In genomic region chr5:132633198-132633884, GRCm38 (mm10) we compare ENCODE assay signal across 11 mouse cellular contexts.
DNase-seq lines count a peak whose midpoint lies in the region; ATAC-seq and TF ChIP-seq lines count a peak whose summit lies in the region.
"Had no signal": no experiment of that assay in that cellular context is flagged by ENCODE, and none has a peak within 500 bp of the region (broad histone marks: within the 10 kb centered on the region; RNA-seq: fewer than 3 reads in every experiment).

No protein-coding gene starts in this region.

- TF ChIP-seq CTCF in kidney, adult 2 months (conservative IDR thresholded peaks at IDR 0.05; ENCODE audit: insufficient read depth, insufficient read length, low read depth, low read length) = no peak

- no peak overlapping the region for H3K4me3 ChIP-seq in kidney, adult 2 months (ENCODE audit: insufficient read depth, low read depth, low read length)
- no peak overlapping the region for H3K4me3 ChIP-seq in intestine, embryonic 15.5 days (replicated peaks)
- H3K4me3 ChIP-seq: embryonic facial prominence, embryonic 15.5 days; heart, embryonic 13.5 days had no signal

- peak; percentile 10 to 55 for DNase-seq in adrenal gland, adult (ENCODE audit: inconsistent age in 2 of 2, low spot score in 1 of 2)
- no peak for DNase-seq in adrenal gland, postnatal 4 days (ENCODE audit: low spot score in 2 of 2)
- DNase-seq in kidney, adult 2 months = peak; percentile 12
- no peak for DNase-seq in kidney, adult 9 months
- DNase-seq in ovary, postnatal 36 days (ENCODE audit: low spot score) = peak; percentile 11
- no peak for DNase-seq in ovary, postnatal 10 days (ENCODE audit: low spot score)
- peak; percentile 17 for DNase-seq in testis, postnatal 14 days (ENCODE audit: low spot score)
- DNase-seq: retina, postnatal 1 day had no signal

- no peaks in the 10 kb centered on the region for H3K36me3 ChIP-seq in kidney, adult 2 months (ENCODE audit: control insufficient read depth, insufficient read depth, low read length)
- no peaks in the 10 kb centered on the region for H3K36me3 ChIP-seq in intestine, embryonic 15.5 days
- H3K36me3 ChIP-seq: embryonic facial prominence, embryonic 15.5 days; heart, embryonic 13.5 days had no signal

- no peak overlapping the region for H3K4me2 ChIP-seq in intestine, embryonic 15.5 days (replicated peaks)
- H3K4me2 ChIP-seq: embryonic facial prominence, embryonic 15.5 days; heart, embryonic 13.5 days had no signal

- no peaks in the 10 kb centered on the region for H3K4me1 ChIP-seq in kidney, adult 2 months (ENCODE audit: control insufficient read depth, insufficient read depth, low read length)
- no peaks in the 10 kb centered on the region for H3K4me1 ChIP-seq in intestine, embryonic 15.5 days (replicated peaks)
- H3K4me1 ChIP-seq: embryonic facial prominence, embryonic 15.5 days had no signal

- H3K9me3 ChIP-seq in intestine, embryonic 15.5 days = no peaks in the 10 kb centered on the region

- H3K27ac ChIP-seq in kidney, adult 2 months (ENCODE audit: insufficient read depth, low read depth, low read length) = no peak overlapping the region
- H3K27ac ChIP-seq in intestine, embryonic 15.5 days = no peak overlapping the region
- H3K27ac ChIP-seq: embryonic facial prominence, embryonic 15.5 days; heart, embryonic 13.5 days had no signal

- H3K27me3 ChIP-seq in kidney, adult 2 months (replicated peaks; ENCODE audit: control insufficient read depth, insufficient read depth, low read length) = no peaks in the 10 kb centered on the region
- H3K27me3 ChIP-seq in intestine, embryonic 15.5 days (replicated peaks) = no peaks in the 10 kb centered on the region
- H3K27me3 ChIP-seq: embryonic facial prominence, embryonic 15.5 days; heart, embryonic 13.5 days had no signal

- TF ChIP-seq POLR2A in kidney, adult 2 months (IDR thresholded peaks at IDR 0.05; ENCODE audit: low read depth, low read length) = no peak

- H3K9ac ChIP-seq in intestine, embryonic 15.5 days = no peak overlapping the region
- H3K9ac ChIP-seq: embryonic facial prominence, embryonic 15.5 days; heart, embryonic 13.5 days had no signal

- WGBS in kidney, adult 2 months = 28% methylated on average over 5 of the region's 5 CpGs
- 36% methylated on average over 5 of the region's 5 CpGs for WGBS in intestine, embryonic 15.5 days

- ATAC-seq in intestine, embryonic 15.5 days = no peak

Comparison
In these comparisons a context has a peak if more than half of its experiments do, and no peak if none do; other contexts are left out.
1. DNase-seq: peak in adrenal gland, adult (2 of 2), kidney, adult 2 months (single experiment), ovary, postnatal 36 days (single experiment) and testis, postnatal 14 days (single experiment); none in adrenal gland, postnatal 4 days (0 of 2), kidney, adult 9 months (single experiment) and ovary, postnatal 10 days (single experiment).